Mouse (Mus musculus) WW6 (cell line): ENCODE results near the gene Ube2r2.

Source experiments
- DNase-seq: peaks from one replicate; pipeline ENCODE4 v3.0.0-alpha.2; 2013; ENCODE audit warnings: low read depth, low spot score

Ube2r2 gene

GRCm38 (mm10) chr4:41135711-41136453 lies at the start of gene Ube2r2:
Gene Ube2r2 (plus strand): TSS chr4:41135743.
- DNase-seq: no peak

DNA sequence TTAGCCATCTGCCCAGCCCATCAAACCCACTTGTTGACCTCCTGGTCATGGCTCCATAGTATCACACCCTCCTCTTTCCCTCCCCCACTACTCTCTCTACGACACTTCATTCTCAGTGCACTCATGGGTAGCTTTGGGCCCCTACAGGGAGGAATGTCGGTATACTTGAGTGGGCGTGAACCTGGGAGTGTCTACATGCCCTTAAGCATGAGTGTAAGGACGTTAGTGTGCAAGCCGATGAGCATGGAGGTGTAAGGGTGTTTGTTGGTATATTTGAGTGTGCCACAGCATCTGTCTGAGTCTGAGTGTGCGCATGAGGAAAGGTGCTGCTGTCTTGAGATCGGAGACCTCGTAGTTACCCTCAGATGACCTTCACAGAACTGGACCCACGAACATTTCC lies 48.6 kb upstream of the Ube2r2 start:
- DNase-seq: no peak

- DNase-seq: no peak
These were observed 47.9 kb upstream of the Ube2r2 start for GRCm38 (mm10) chr4:41087459-41088298.

DNA sequence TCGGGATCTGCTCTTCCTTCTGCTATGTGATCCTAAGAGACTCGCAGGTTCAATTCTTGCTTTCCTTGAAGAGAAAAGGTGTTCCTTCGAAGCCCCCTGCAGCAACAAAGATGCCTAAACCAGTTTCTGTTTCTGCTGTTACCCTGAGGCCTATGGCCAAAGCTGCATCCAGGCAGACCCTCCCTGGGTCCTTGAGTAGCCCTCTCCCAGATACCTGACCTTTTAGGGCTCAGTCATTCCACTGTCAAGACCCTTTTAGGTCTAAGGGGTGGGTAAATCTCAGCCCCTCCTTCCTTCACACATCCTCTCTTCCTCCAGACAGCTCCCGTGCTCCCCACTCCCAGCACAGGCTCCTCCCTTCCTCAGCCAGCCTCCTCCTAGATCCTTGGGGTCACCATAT lies 46.4 kb upstream of the Ube2r2 start:
- no peak for DNase-seq

GRCm38 (mm10) chr4:41089705-41090104 lies 45.8 kb upstream of the Ube2r2 start:
- DNase-seq: no peak

GRCm38 (mm10) chr4:41091391-41091790 lies 44.2 kb upstream of the Ube2r2 start:
- DNase-seq: no peak

- no peak for DNase-seq
These were observed 42.6 kb upstream of the Ube2r2 start for GRCm38 (mm10) chr4:41092958-41093357.

DNA sequence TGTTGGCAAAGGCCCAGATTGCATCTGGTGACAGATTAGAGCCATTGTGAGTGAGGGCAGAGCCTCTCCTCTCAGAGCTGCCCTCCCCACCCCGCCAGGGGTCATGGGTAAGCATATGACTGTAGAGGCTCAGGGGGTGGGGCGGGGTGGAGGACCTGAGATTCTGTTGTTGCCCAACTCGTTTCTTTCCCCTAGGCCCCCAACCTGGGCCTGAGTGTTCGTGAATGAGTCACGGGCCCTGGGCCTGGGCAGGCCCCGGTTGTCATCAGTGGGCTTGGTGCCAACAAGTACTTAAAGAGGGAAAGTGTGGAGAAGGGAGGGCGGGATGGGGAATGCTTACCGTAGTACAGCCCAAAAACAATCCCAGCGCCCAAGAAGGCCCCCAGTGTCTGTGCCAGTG lies 41.2 kb upstream of the Ube2r2 start:
- no peak for DNase-seq

GRCm38 (mm10) chr4:41096169-41096568 lies 39.4 kb upstream of the Ube2r2 start:
- no peak for DNase-seq

DNA sequence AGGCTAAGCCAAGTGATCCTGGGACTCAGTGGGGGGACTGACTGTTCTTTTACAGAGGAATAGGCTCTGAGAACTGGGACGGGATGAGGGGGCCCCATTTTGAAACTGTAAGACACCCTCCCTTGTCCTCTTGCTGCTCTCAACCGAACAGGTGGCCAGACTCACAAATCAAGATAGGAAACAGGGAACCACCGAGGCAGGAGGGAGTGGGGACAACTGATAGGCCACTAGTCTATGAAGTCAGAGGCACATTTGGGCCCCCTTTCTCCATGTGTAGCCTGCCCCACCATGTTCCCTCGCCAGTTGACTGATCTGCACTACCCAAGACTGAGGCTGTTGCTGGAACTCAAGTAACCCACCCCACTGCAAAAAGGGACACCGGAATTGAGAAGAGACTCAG lies 38.7 kb upstream of the Ube2r2 start:
- no peak for DNase-seq

- no peak for DNase-seq
These were observed 38.2 kb upstream of the Ube2r2 start for GRCm38 (mm10) chr4:41097381-41097780.

GRCm38 (mm10) chr4:41097871-41098576 lies 37.5 kb upstream of the Ube2r2 start, which contains the start of gene Aqp3:
Gene Aqp3 (minus strand): TSS chr4:41098183.
- DNase-seq: no peak

GRCm38 (mm10) chr4:41098577-41098951 lies 37.0 kb upstream of the Ube2r2 start:
- no peak for DNase-seq

DNA sequence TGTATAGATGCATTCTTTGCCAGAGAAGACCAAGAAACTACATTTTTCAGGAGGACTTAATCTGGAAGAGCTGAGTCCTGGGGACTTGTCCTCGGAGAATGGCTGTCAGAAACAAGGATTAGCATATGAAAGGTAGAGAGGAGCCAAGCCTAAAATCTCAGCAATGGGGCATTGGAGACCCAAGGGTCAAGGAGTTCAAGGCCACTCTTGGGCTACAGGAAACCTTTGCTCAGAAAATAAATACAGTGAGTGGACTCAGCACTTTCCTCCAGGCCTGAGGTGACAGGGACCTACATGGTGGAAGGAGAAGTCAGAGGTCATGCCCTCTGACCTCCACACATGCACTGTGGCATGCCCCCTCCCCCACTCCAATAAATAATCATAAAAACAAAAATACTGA lies 34.6 kb upstream of the Ube2r2 start:
- DNase-seq: no peak

- no peak for DNase-seq
These were observed 32.6 kb upstream of the Ube2r2 start for GRCm38 (mm10) chr4:41102901-41103300.

DNA sequence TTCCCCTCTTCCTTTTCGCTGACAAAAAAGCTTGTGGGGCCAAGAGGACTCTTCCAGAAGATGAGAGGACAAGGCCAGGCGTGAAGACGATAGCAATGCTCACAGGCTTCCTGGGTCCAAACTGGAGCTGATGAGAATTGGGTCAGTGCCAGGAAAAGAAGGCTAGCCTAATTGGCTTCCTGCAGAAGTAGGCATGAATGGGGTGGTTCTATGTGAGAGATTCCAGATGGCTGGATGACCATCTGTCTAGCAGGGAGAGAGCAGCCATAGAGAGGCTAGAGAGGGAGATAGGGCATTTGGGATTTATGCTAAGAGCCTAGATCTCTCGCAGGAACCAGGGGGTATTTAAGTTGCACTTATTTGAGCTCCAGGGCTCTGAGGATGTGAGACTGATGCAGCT lies 28.1 kb upstream of the Ube2r2 start:
- DNase-seq: no peak

DNA sequence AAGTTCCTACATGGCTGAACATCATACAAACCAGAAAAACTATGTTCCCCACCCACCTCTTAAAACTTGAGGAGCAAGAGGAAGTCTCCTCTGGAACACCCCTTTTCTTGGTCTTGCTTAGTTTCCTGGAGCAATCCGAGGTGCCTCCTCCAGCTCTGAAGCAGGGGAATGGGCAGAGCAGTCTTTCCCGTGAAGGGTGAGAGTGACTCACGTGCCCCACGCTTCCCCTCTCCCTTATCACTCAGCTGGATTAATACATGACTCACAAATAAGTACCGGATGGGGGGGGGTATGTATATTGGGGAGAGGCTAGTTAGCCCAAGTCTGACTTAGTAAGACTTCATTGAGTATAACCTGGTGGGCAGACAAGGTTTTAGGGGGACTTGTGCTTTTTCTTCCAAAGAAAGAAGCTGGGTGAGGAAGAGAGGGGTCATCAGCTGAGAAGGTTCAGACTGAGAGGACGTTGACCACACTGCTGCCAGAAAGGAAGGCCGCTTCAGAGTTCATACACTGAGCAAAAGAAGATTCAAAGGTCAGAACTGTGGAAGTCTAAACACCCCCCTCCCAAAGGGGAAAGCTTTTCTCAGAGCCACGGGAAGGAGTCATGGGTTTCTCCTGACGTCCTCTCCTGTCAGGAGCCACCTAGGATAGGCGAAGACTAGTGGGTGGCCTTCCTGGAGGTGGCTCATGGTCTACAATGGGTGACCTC lies 26.7 kb upstream of the Ube2r2 start:
- DNase-seq: no peak

GRCm38 (mm10) chr4:41114358-41115070 lies 21.0 kb upstream of the Ube2r2 start:
- DNase-seq: no peak

DNA sequence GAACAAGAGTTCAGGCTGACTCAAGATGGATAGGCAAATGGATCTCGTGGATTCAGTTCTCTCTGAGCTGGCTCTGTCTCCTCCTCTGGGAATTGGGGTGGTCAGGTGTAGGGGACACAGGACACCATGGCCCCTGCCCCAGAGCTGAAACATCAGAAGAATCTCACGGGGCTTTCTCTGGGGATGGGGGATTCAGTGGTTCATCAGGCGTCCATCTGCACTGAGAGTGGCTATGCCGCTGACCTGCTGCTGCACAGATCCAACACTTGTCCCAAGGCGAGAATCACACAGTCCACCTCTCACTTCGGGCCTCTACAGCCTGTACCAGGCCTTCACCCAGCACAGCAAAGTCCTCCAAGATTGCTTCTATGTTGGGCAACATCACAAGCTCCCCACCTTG lies 20.5 kb upstream of the Ube2r2 start:
- DNase-seq: no peak

DNA sequence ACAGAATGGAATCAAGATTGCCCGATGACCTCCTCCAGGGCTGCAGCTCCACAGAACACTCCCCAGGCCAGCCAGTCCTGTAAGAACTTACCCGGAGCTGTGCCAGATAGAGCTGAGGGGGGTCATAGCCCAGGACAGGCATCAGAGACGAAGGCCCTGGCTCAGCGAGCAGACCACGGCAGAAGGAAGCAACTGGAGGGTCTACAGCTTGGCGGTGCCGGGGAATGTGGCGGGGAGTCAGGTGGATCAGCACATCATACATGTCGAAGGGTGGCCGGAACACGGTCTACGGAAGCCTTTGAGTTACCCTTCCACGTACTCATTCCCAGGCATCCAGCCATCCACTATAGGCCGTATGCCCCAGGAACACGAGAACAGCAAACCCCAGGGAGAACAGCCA lies 19.8 kb upstream of the Ube2r2 start:
- DNase-seq: no peak

GRCm38 (mm10) chr4:41116817-41117216 lies 18.7 kb upstream of the Ube2r2 start:
- no peak for DNase-seq
